Mouse (Mus musculus) bone marrow macrophage, adult 2 months (primary cell): Measurements from ENCODE around the gene Gopc.

Source experiments
- CTCF ChIP-seq: IDR thresholded peaks from 2 replicates; pipeline ENCODE4 v1.5.1; 2012; ENCODE audit warnings: low read depth, mild to moderate bottlenecking, low read length, moderate library complexity
- POLR2A ChIP-seq: IDR thresholded peaks from 2 replicates; pipeline ENCODE4 v1.6.1; 2012; ENCODE audit warnings: mild to moderate bottlenecking, low read depth, low read length, borderline replicate concordance

DNA sequence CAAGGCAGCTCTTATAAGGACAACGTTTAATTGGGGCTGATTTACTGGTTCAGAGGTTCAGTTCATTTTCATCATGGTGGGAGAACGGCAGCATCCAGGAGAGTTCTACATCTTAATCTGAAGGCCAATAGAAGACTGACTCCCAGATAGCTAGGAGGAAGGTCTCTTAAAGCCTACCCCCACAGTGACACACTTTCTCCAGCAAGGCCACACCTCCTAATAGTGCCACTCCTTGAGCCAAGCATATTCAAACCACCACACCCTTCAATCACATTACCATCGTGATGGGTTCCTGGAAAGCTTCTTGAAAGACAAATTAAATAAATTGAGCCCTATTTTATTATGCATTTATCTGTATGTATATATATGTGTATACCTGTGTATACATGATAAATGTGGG lies 92.7 kb downstream of the Gopc start:
- TF ChIP-seq CTCF (no peak), POLR2A (no peak)
